Mouse (Mus musculus) heart, adult 2 months (tissue): Measurements from ENCODE around the gene 1700001J03Rik.

Source experiments
- CTCF ChIP-seq: fragments of 200-600 bp; IDR thresholded peaks from 2 replicates; pipeline ENCODE4 v1.8.1; 2022; ENCODE audit warnings: antibody characterized with exemption, mild to moderate bottlenecking, moderate library complexity
- POLR2A ChIP-seq: fragments of 200-500 bp; IDR thresholded peaks from 2 replicates; pipeline ENCODE4 v1.6.1; 2011; ENCODE audit warnings: mild to moderate bottlenecking, low read depth, low read length, control low read depth; ENCODE audit not compliant: insufficient read depth

DNA sequence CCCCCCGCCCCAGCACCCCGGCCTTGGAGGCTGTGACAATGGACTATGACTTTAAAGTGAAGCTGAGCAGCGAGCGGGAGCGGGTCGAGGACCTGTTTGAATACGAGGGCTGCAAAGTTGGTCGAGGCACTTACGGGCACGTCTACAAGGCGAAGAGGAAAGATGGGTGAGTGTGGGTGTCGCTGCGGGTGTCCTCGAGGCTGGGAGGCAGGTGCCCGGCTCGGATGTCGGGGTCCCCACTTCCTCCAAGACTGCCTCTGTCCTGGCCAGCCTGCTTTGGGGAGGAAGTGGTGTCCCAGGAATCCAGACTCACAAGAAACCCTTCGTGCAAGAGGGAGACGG is 46.5 kb upstream of the 1700001J03Rik start:
- TF ChIP-seq CTCF = no peak
- TF ChIP-seq POLR2A = no peak
